Mouse (Mus musculus): ENCODE measurements around the gene Magi1. TPM values are rescaled to one million over a fixed set of nuclear protein-coding genes. Genes with fewer than 3 reads are reported as not detected.

Gene Magi1
- total and polyA plus RNA-seq, 3 experiments, result not detected

DNA sequence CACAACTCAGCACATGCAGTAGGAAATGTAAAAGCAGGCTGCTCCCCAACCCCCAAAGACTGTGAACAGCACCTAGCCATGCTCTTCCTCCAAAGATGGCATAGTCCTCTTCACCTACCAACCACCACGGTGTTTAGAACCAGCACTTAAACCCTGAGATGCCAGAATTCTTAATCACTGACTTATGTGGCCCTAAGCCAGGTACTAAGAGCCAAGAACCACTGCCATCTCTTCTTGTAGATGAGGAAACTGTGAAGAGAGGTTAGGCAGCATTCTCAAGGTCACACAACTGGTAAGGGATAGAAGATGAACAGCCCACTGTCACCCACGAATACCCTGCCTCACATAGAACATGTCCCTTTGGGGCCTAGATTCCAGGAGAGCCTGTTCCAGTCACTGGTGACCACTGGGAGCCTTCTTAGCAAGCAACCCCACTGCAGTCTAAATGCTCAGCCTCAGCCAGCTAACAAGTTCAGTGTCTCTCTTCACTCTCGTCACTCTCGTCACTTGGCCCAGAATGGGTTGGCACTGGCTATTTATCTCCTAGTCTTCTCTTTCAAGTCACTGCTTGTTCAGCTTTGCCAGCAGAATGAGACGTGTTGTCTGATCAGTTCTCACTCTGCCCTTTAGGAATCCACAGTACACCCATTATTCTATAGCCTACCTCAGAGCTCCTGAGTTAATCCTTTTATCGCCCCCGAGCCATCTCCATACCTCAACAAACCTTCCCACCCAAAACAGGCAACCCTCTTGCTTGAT lies 19.4 kb downstream of the Magi1 start:
- no peaks in the 10 kb centered on the region for H3K36me3 ChIP-seq (replicated peaks in 1 of 2; ENCODE audit: control insufficient read depth in 1 of 2, insufficient read depth in 1 of 2, low read length in 1 of 2)
- dilution Hi-C loops (cut with MboI; ENCODE audit: extremely low pct_ligation_motif_present, extremely low pct_unique_long_range_greater_than_20kb, low sequenced_read_pairs), result no loop called here
- H3K27ac ChIP-seq (ENCODE audit: insufficient read depth, low read depth), result no peak overlapping the region
- no peak for DNase-seq (ENCODE audit: extremely low read depth)
- peaks cover 75% of the 10 kb centered on the region for H3K9me3 ChIP-seq (replicated peaks; ENCODE audit: low read length)
- no peak overlapping the region for H3K4me3 ChIP-seq (replicated peaks in 1 of 3; ENCODE audit: low read depth in 2 of 3, low read length in 2 of 3, poor library complexity in 1 of 3)
- H3K4me1 ChIP-seq (ENCODE audit: control insufficient read depth in 1 of 2, insufficient read depth in 2 of 2), result no peaks in the 10 kb centered on the region
- in situ Hi-C loops (cut with MboI; ENCODE audit: low pct_ligation_motif_present, low pct_unique_long_range_greater_than_20kb, low sequenced_read_pairs), result no loop called here
- no peaks in the 10 kb centered on the region for H3K79me2 ChIP-seq (replicated peaks; ENCODE audit: control insufficient read depth, extremely low read depth, insufficient read depth, poor library complexity, severe bottlenecking)
- H3K4me2 ChIP-seq (ENCODE audit: insufficient read depth, low read depth, poor library complexity, severe bottlenecking), result no peak overlapping the region
- no peaks in the 10 kb centered on the region for H3K27me3 ChIP-seq (replicated peaks)
- TF ChIP-seq E2F4 (IDR thresholded peaks at IDR 0.05; ENCODE audit: insufficient replicate concordance, low read depth, low read length) (no peak), UBTF (IDR thresholded peaks at IDR 0.05; ENCODE audit: low read depth, low read length) (no peak), JUN (IDR thresholded peaks at IDR 0.05; ENCODE audit: insufficient read depth, low read depth, low read length) (no peak), HCFC1 (IDR thresholded peaks at IDR 0.05; ENCODE audit: low read depth, low read length) (no peak), POLR2A (IDR thresholded peaks at IDR 0.05; ENCODE audit: low read depth, low read length) (no peak), MAFK (IDR thresholded peaks at IDR 0.05; ENCODE audit: insufficient replicate concordance, low read length) (no peak), CHD1 (IDR thresholded peaks at IDR 0.05; ENCODE audit: low read depth, low read length) (no peak)
- H3K9ac ChIP-seq (ENCODE audit: insufficient read depth, low read depth), result no peak overlapping the region

GRCm38 (mm10) chr6:94260831-94261230 lies 22.9 kb downstream of the Magi1 start:
- no peak overlapping the region for H3K4me3 ChIP-seq (replicated peaks in 1 of 3; ENCODE audit: low read depth in 2 of 3, low read length in 2 of 3, poor library complexity in 1 of 3)
- H3K4me1 ChIP-seq (ENCODE audit: control insufficient read depth in 1 of 2, insufficient read depth in 2 of 2), result no peaks in the 10 kb centered on the region
- H3K9ac ChIP-seq (ENCODE audit: insufficient read depth, low read depth), result no peak overlapping the region
- TF ChIP-seq POLR2AphosphoS2 (IDR thresholded peaks at IDR 0.05; ENCODE audit: low read depth, low read length) (no peak), MXI1 (IDR thresholded peaks at IDR 0.05; ENCODE audit: low read depth, low read length) (no peak), JUND (conservative IDR thresholded peaks at IDR 0.05; ENCODE audit: low read depth, low read length) (no peak), MAX (IDR thresholded peaks at IDR 0.05; ENCODE audit: low read length) (no peak), KAT2A (IDR thresholded peaks at IDR 0.05; ENCODE audit: insufficient replicate concordance, low read length) (no peak), IRF4 (IDR thresholded peaks at IDR 0.05; ENCODE audit: low read depth, low read length) (no peak), UBTF (IDR thresholded peaks at IDR 0.05; ENCODE audit: low read depth, low read length) (no peak), USF1 (IDR thresholded peaks at IDR 0.05; ENCODE audit: low read depth, low read length) (no peak), MYC (IDR thresholded peaks at IDR 0.05; ENCODE audit: low read depth, low read length) (no peak), NELFE (IDR thresholded peaks at IDR 0.05; ENCODE audit: low read depth, low read length) (no peak), JUN (IDR thresholded peaks at IDR 0.05; ENCODE audit: insufficient read depth, low read depth, low read length) (no peak), CTCF (conservative IDR thresholded peaks at IDR 0.05 in 1 of 2, IDR thresholded peaks at IDR 0.05 in 1 of 2; ENCODE audit: low read depth in 2 of 2, low read length in 2 of 2) (no peak), MAZ (IDR thresholded peaks at IDR 0.05; ENCODE audit: low read depth, low read length) (no peak), CHD2 (IDR thresholded peaks at IDR 0.05; ENCODE audit: low read length) (no peak), CHD1 (IDR thresholded peaks at IDR 0.05; ENCODE audit: low read depth, low read length) (no peak)
- H3K79me2 ChIP-seq (replicated peaks; ENCODE audit: control insufficient read depth, extremely low read depth, insufficient read depth, poor library complexity, severe bottlenecking), result no peaks in the 10 kb centered on the region
- dilution Hi-C loops (cut with MboI; ENCODE audit: extremely low pct_ligation_motif_present, extremely low pct_unique_long_range_greater_than_20kb, low sequenced_read_pairs) (no loop called here), in situ Hi-C loops (cut with MboI; ENCODE audit: low pct_ligation_motif_present, low pct_unique_long_range_greater_than_20kb, low sequenced_read_pairs) (no loop called here)
- H3K4me2 ChIP-seq (ENCODE audit: insufficient read depth, low read depth, poor library complexity, severe bottlenecking), result no peak overlapping the region
- H3K36me3 ChIP-seq (replicated peaks in 1 of 2; ENCODE audit: control insufficient read depth in 1 of 2, insufficient read depth in 1 of 2, low read length in 1 of 2), result no peaks in the 10 kb centered on the region
- H3K9me3 ChIP-seq (replicated peaks; ENCODE audit: low read length), result peaks cover 71% of the 10 kb centered on the region
- no peaks in the 10 kb centered on the region for H3K27me3 ChIP-seq (replicated peaks)
- DNase-seq (ENCODE audit: extremely low read depth), result no peak
- H3K27ac ChIP-seq (ENCODE audit: insufficient read depth, low read depth), result no peak overlapping the region

Data from CH12.LX (cell line).